Mouse (Mus musculus) heart, postnatal 10 days (tissue): Measurements from ENCODE around the gene St3gal3. TPM values are rescaled to one million over a fixed set of nuclear protein-coding genes. Genes with fewer than 3 reads are reported as not detected.

Source experiments
- DNase-seq, 2 experiments: peaks; one replicate each; pipeline ENCODE4 v3.0.0; 2021
- intact Hi-C: fragments of 180-260 bp; cut with DNase I; formaldehyde crosslinking; loops from one replicate; pipeline ENCODE4 v1.15.1; 2025
- total RNA-seq, 2 experiments: library from RNA; stranded (reverse); gene quantifications; 2 replicates each; pipeline ENCODE4 v1.2.3; 2021

Gene St3gal3
- total RNA-seq, 2 experiments from 2014 or later = 31.1 to 31.5 TPM

- intact Hi-C loops = no loop called here
These were observed 9.6 kb upstream of the St3gal3 start for GRCm38 (mm10) chr4:118144324-118144723.

GRCm38 (mm10) chr4:118143679-118144078, 9.0 kb upstream of the St3gal3 start:
- no peak for DNase-seq
- intact Hi-C loops = no loop called here

More at GRCm38 (mm10) chr4:118144324-118144723, 9.6 kb upstream of the St3gal3 start:
- no peak for DNase-seq

- intact Hi-C loops = no loop called here
- no peak for DNase-seq
These were observed 6.8 kb upstream of the St3gal3 start for GRCm38 (mm10) chr4:118141511-118141910.

- intact Hi-C loops = no loop called here
- peak; percentile 81 to 84 for DNase-seq
These were observed 4.2 kb upstream of the St3gal3 start for GRCm38 (mm10) chr4:118138891-118139290.

GRCm38 (mm10) chr4:118137857-118138256, 3.1 kb upstream of the St3gal3 start:
- intact Hi-C loops = no loop called here

GRCm38 (mm10) chr4:118137311-118137710, 2.6 kb upstream of the St3gal3 start:
- no peak for DNase-seq
- intact Hi-C loops = no loop called here

More at GRCm38 (mm10) chr4:118137857-118138256, 3.1 kb upstream of the St3gal3 start:
- no peak for DNase-seq

GRCm38 (mm10) chr4:118135414-118135813, 700 bp upstream of the St3gal3 start:
- intact Hi-C loops = no loop called here

GRCm38 (mm10) chr4:118131329-118131728, 3.4 kb downstream of the St3gal3 start:
- no peak for DNase-seq
- intact Hi-C loops = no loop called here

More at GRCm38 (mm10) chr4:118135414-118135813, 700 bp upstream of the St3gal3 start:
- DNase-seq = no peak

- DNase-seq = no peak
- intact Hi-C loops = no loop called here
These were observed 11.5 kb downstream of the St3gal3 start for GRCm38 (mm10) chr4:118123030-118123704.

- intact Hi-C loops = no loop called here
- no peak for DNase-seq
These were observed 12.6 kb downstream of the St3gal3 start for GRCm38 (mm10) chr4:118122078-118122477.

- DNase-seq = no peak
- intact Hi-C loops = no loop called here
These were observed 17.1 kb downstream of the St3gal3 start for GRCm38 (mm10) chr4:118117565-118117964.

- intact Hi-C loops = no loop called here
- DNase-seq = no peak
These were observed 18.6 kb downstream of the St3gal3 start for GRCm38 (mm10) chr4:118116098-118116497.

GRCm38 (mm10) chr4:118115132-118115531, 19.6 kb downstream of the St3gal3 start:
- intact Hi-C loops = no loop called here
- no peak for DNase-seq

GRCm38 (mm10) chr4:118112601-118113000, 22.1 kb downstream of the St3gal3 start:
- intact Hi-C loops = no loop called here
- no peak for DNase-seq

GRCm38 (mm10) chr4:118109649-118110048, 25.1 kb downstream of the St3gal3 start:
- intact Hi-C loops = no loop called here
- no peak for DNase-seq

GRCm38 (mm10) chr4:118108779-118109178, 25.9 kb downstream of the St3gal3 start:
- peak; percentile 55 to 58 for DNase-seq
- intact Hi-C loops = no loop called here

- intact Hi-C loops = no loop called here
- DNase-seq = no peak
These were observed 29.3 kb downstream of the St3gal3 start for GRCm38 (mm10) chr4:118105256-118106053.

- intact Hi-C loops = no loop called here
- DNase-seq = no peak
These were observed 31.4 kb downstream of the St3gal3 start for GRCm38 (mm10) chr4:118103280-118103830.

GRCm38 (mm10) chr4:118101497-118101896, 33.2 kb downstream of the St3gal3 start:
- intact Hi-C loops = no loop called here
- no peak for DNase-seq

- intact Hi-C loops = loop anchor here (10.0 kb wide), 1 partner anchor 475 kb away; no protein-coding TSS in a partner anchor
- no peak for DNase-seq
These were observed 34.9 kb downstream of the St3gal3 start for GRCm38 (mm10) chr4:118099637-118100364.

- no peak for DNase-seq
- intact Hi-C loops = loop anchor here (10.0 kb wide), 1 partner anchor 476 kb away; no protein-coding TSS in a partner anchor
These were observed 36.1 kb downstream of the St3gal3 start for GRCm38 (mm10) chr4:118098571-118098970.
